Mouse (Mus musculus): ENCODE measurements around the gene Cnbd2.

DNA sequence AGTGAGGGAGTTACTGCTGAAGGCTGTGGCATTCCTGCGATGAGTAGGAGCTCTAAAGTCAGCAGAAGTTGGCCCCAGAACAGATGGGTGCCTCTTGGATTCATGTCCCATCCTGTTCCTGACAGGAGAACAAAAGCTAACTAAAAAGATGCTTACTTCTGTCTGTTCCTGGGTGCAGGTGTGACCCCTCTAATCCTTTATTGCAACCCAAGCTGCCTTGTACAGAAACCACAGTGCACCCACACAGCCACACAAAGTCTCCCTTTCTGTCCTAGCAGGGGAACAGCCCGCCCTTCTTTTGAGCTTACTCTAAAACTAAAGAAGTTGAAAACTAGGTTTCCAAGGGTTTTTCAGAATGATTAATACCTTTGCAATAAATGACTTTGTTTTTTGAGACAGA lies 23.9 kb upstream of the Cnbd2 start:
- TF ChIP-seq CTCF (IDR thresholded peaks at IDR 0.05; ENCODE audit: extremely low read depth, insufficient read length, insufficient replicate concordance, low read depth, low read length) = no peak
- TF ChIP-seq POLR2A (IDR thresholded peaks at IDR 0.05; ENCODE audit: low read depth, low read length) = no peak
